In genomic region chr7:68717498-68717897, GRCm38 (mm10) we compare ENCODE assay signal across 7 mouse cellular contexts. TPM values are rescaled to one million over a fixed set of nuclear protein-coding genes. Genes with fewer than 3 reads are reported as not detected.
DNase-seq lines count a peak whose midpoint lies in the region; ATAC-seq and TF ChIP-seq lines count a peak whose summit lies in the region.

No protein-coding gene starts in this region.

- 11% methylated on average over 10 of the region's 10 CpGs for WGBS in heart, adult 2 months

- no peak for TF ChIP-seq EP300 in heart, adult 2 months (IDR thresholded peaks at IDR 0.05; ENCODE audit: insufficient read depth, low read depth, low read length)

- no peak overlapping the region for H3K9ac ChIP-seq in heart, adult 2 months (ENCODE audit: low read depth, low read length)

- H3K79me2 ChIP-seq in heart, adult 2 months (replicated peaks; ENCODE audit: control insufficient read depth, insufficient read depth, low read length) = no peaks in the 10 kb centered on the region

- peak overlapping the region; percentile 42 for H3K27ac ChIP-seq in heart, adult 2 months

- H3K36me3 ChIP-seq in heart, adult 2 months (ENCODE audit: control insufficient read depth, insufficient read depth, low read length) = no peaks in the 10 kb centered on the region

- TF ChIP-seq POLR2A in heart, adult 2 months (IDR thresholded peaks at IDR 0.05; ENCODE audit: insufficient read depth, low read depth, low read length) = no peak

- peak; percentile 60 to 71 for DNase-seq in adrenal gland, postnatal 36 days
- peak; percentile 70 to 79 for DNase-seq in cerebellum, postnatal 25 days
- peak; percentile 64 to 65 for DNase-seq in heart, adult 2 months
- DNase-seq in kidney, adult 9 months = peak; percentile 52
- peak; percentile 50 to 73 for DNase-seq in left cerebral cortex, postnatal 25 days (ENCODE audit: low spot score in 2 of 2)
- DNase-seq in retina, embryonic 14.5 days (ENCODE audit: low spot score) = peak; percentile 67

- intact Hi-C loops in heart, adult 2 months (cut with DNase I) = no loop called here
- intact Hi-C loops in left cerebral cortex, postnatal 25 days (cut with DNase I) = no loop called here

- no peak for ATAC-seq in inflammation-experienced regulatory T-cells, adult 6 months

- TF ChIP-seq CTCF in heart, adult 2 months (IDR thresholded peaks at IDR 0.05) = no peak

- H3K27me3 ChIP-seq in heart, adult 2 months (ENCODE audit: control insufficient read depth, insufficient read depth, low read length) = no peaks in the 10 kb centered on the region

- H3K4me1 ChIP-seq in heart, adult 2 months (ENCODE audit: control insufficient read depth, insufficient read depth, low read length) = peaks cover 4% of the 10 kb centered on the region

- H3K4me3 ChIP-seq in heart, adult 2 months = peak overlapping the region; percentile 5; the same call in 1 of the 2 replicates

RNA-seq across cellular contexts. Expression of gene Arrdc4, which starts 31.5 kb away (rescaled TPM):
- total RNA-seq in adrenal gland, postnatal 36 days (2021) = 10 to 100 TPM; 18.9 to 20.3 TPM
- 1 to 10 TPM; 6.3 to 7.2 TPM for total RNA-seq in heart, adult 2 months (2021)
- polyA plus RNA-seq in heart, adult 2 months (2012; rRNA removed) = 4.6 and 7.9 TPM in 2 replicates
- 1 to 10 TPM; 5.9 to 9.1 TPM for total RNA-seq in left cerebral cortex, postnatal 25 days (2021)
- 1 to 10 TPM; 1.8 to 5.7 (median 4.8) TPM for polyA plus RNA-seq in inflammation-experienced regulatory T-cells, adult 6 months (2017; shearing (Covaris generic))
